Mouse (Mus musculus) yolk sac, embryonic 10.5 days (tissue): Measurements from ENCODE around the gene Map1lc3b.
A peak's percentile ranks its signal among the peaks of the same experiment; 100 is the strongest.

ENCODE experiments used
- DNase-seq: peaks from one replicate; pipeline ENCODE4 v3.0.0-alpha.2; 2017; ENCODE audit warnings: low spot score

Gene Map1lc3b

GRCm38 (mm10) chr8:121607661-121608060 lies 17.5 kb downstream of the Map1lc3b start:
- DNase-seq: no peak

DNA sequence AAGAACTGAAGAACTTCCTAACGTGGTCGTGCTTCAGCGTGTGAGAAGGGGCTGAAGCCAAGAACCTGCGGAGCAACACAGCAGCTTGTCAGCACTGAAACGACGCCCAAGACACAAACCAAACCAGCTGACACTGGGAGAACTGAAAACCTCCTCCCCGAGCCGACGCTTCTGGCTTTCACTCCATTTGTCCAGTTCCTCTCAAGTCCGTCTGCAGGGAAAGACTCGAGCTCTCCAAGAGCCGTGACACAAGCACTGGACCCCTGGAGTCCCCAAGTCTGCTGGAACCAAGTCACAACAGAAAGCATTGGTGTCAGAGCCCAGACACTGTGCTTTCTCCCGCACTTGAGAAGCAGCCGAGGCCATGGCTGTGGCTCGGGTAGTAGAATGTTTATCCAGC lies 19.1 kb downstream of the Map1lc3b start:
- DNase-seq: no peak

- no peak for DNase-seq
These were observed 19.8 kb downstream of the Map1lc3b start for GRCm38 (mm10) chr8:121609916-121610315.

GRCm38 (mm10) chr8:121613419-121613818 lies 23.3 kb downstream of the Map1lc3b start:
- no peak for DNase-seq

- DNase-seq: no peak
These were observed 29.3 kb downstream of the Map1lc3b start for GRCm38 (mm10) chr8:121619401-121619995.

GRCm38 (mm10) chr8:121620801-121621516 lies 30.8 kb downstream of the Map1lc3b start:
- DNase-seq: no peak

- DNase-seq: no peak
These were observed 31.7 kb downstream of the Map1lc3b start for GRCm38 (mm10) chr8:121621879-121622278.

GRCm38 (mm10) chr8:121623043-121623442 lies 32.9 kb downstream of the Map1lc3b start:
- no peak for DNase-seq

DNA sequence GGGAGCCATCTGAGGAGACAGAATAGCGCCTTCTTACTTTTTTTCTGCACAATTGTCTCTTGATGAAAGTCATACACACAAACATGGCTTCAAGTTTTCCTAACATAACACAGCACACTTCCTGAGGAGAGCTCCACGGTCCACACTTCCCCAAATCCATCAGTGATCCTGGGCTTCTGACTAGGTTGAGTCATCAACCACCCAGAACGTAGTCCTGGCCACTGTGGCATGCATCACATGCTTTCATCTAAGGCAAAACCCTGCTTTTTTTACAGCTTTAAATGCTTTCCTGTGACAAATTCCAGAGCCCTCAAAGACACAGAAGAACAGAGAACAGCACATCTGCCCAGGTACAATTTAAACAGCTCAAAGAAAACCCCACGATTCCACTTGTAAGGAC lies 38.5 kb downstream of the Map1lc3b start:
- no peak for DNase-seq

GRCm38 (mm10) chr8:121631645-121632071 lies 41.5 kb downstream of the Map1lc3b start:
- peak; percentile 42 for DNase-seq

DNA sequence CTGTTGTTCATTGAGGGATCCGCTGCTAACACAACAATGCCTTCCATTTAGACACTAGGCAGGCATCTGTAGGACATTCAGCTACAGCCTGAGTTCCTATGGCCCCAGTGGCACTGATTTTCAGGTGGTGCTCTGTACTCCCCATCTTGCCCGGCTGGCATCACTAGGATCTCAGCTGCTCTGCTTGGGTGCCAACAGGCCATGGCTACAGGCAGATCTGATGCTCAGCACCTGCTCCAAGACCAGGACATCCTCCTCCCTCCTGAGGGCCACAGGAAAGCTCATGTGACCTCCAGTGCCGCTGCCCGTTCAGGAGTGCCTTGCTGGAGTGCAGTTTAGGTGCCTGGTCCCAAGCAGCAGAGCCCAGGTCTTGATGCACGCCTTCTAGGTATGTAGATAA lies 42.2 kb downstream of the Map1lc3b start:
- DNase-seq: no peak

GRCm38 (mm10) chr8:121635534-121635933 lies 45.4 kb downstream of the Map1lc3b start:
- DNase-seq: no peak

GRCm38 (mm10) chr8:121636180-121636579 lies 46.0 kb downstream of the Map1lc3b start:
- no peak for DNase-seq

- no peak for DNase-seq
These were observed 52.6 kb downstream of the Map1lc3b start for GRCm38 (mm10) chr8:121642804-121643203.

GRCm38 (mm10) chr8:121643384-121643783 lies 53.2 kb downstream of the Map1lc3b start:
- no peak for DNase-seq

DNA sequence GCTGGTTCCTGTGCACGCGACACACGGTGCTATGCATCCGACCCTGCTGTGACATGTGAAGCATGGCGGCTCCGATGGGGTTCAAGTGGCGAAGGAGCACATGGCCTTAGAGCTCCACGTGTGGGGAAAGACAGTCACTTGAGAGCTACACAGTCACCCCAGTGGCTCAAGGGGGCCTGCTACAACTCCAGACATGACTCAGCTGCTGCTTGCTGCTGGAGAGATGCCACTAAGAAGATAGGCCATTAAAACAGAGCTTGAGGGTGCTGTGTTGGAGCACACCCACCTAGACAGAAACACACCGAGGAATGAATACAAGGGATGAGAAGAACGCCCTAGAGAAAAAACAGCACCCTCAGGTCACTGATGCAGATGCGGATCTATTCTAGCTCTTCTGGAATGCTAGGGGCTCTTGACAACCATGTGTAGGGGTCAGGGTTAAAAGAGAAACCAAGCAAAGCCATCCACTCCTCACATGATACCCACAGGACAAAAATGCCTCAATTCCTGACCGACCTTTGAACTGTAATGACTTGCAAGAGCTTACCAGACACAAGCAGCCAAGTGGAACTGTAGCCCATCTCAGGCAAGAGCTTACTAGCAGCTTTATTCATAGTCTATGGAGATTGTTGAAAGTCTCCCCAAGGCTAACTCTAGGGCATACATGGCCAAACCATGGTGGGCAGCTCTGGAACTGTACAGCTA lies 57.5 kb downstream of the Map1lc3b start:
- DNase-seq: peak; percentile 70
